Mouse (Mus musculus): ENCODE data around the gene Pdp2. TPM values are rescaled to one million over a fixed set of nuclear protein-coding genes. Genes with fewer than 3 reads are reported as not detected.

Pdp2 gene
- 10.8 TPM for total RNA-seq (2023)

GRCm38 (mm10) chr8:104591133-104591834 lies at the start of gene Pdp2:
Pdp2 (plus strand) TSS chr8:104591451.

GRCm38 (mm10) chr8:104624161-104624560 lies 32.9 kb downstream of the Pdp2 start, which contains the start of gene Cdh16:
Cdh16 (minus strand) TSS chr8:104624396.

GRCm38 (mm10) chr8:104630981-104631663 lies 39.9 kb downstream of the Pdp2 start, which contains the start of gene Rrad:
Rrad (minus strand) TSS chr8:104631327.

GRCm38 (mm10) chr8:104641426-104642323 lies 50.4 kb downstream of the Pdp2 start, which contains the start of gene Ciao2b:
Ciao2b (minus strand) TSS chr8:104641965.

Other genes with a start within 250 kb of the Pdp2 start
- gene Cmtm4, start 195.6 kb upstream of the Pdp2 start, total RNA-seq (2023) = 2.8 TPM
- 77.2 TPM for gene Dync1li2, start 148.4 kb upstream of the Pdp2 start, total RNA-seq (2023)
- 0.21 TPM for gene Terb1, start 81.5 kb upstream of the Pdp2 start, total RNA-seq (2023)
- gene Nae1, start 56.8 kb upstream of the Pdp2 start, total RNA-seq (2023) = 44.5 TPM
- gene Car7, start 56.8 kb upstream of the Pdp2 start, total RNA-seq (2023) = 1.5 TPM
- gene Cdh16, start 32.9 kb downstream of the Pdp2 start, total RNA-seq (2023) = not detected
- 36.6 TPM for gene Rrad, start 39.9 kb downstream of the Pdp2 start, total RNA-seq (2023)
- 27.4 TPM for gene Ciao2b, start 50.5 kb downstream of the Pdp2 start, total RNA-seq (2023)
- gene Ces2a, start 142.6 kb downstream of the Pdp2 start, total RNA-seq (2023) = not detected
- not detected for gene Ces2b, start 240.1 kb downstream of the Pdp2 start, total RNA-seq (2023)